ENCODE assay signal across 23 mouse cellular contexts in genomic region chr4:129084896-129085295, GRCm38 (mm10). TPM values are rescaled to one million over a fixed set of nuclear protein-coding genes. Genes with fewer than 3 reads are reported as not detected.
"Had no signal": no experiment of that assay in that cellular context is flagged by ENCODE, and none has a peak within 500 bp of the region (broad histone marks: within the 10 kb centered on the region; RNA-seq: fewer than 3 reads in every experiment).

No protein-coding gene starts in this region.

- H3K4me1 ChIP-seq: midbrain, embryonic 13.5 days; stomach, embryonic 15.5 days had no signal

- DNase-seq: liver, postnatal 0 days; lung, adult 2 months; lung, postnatal 14 days; lung, postnatal 36 days; right cerebral cortex, postnatal 14 days; thymus, adult 2 months; thymus, postnatal 25 days; thymus, postnatal 4 days had no signal

- H3K4me2 ChIP-seq: lung, embryonic 15.5 days; midbrain, embryonic 11.5 days; midbrain, embryonic 13.5 days; neural tube, embryonic 12.5 days; stomach, embryonic 15.5 days had no signal

- ATAC-seq: liver, postnatal 0 days; lung, postnatal 0 days; midbrain, embryonic 13.5 days; midbrain, embryonic 16.5 days had no signal

- H3K4me3 ChIP-seq: lung, embryonic 15.5 days; megakaryocyte, embryonic 14.5 days; midbrain, embryonic 13.5 days; neural tube, embryonic 12.5 days; stomach, embryonic 15.5 days had no signal

- H3K27ac ChIP-seq: lung, embryonic 15.5 days; macrophage; midbrain, embryonic 13.5 days; neural tube, embryonic 12.5 days; stomach, embryonic 15.5 days; stomach, postnatal 0 days had no signal

- H3K27me3 ChIP-seq: lung, embryonic 15.5 days; midbrain, embryonic 13.5 days; neural tube, embryonic 12.5 days; stomach, embryonic 15.5 days had no signal

- H3K9me3 ChIP-seq: lung, embryonic 15.5 days; megakaryocyte, embryonic 14.5 days; midbrain, embryonic 13.5 days; neural tube, embryonic 12.5 days; stomach, embryonic 15.5 days had no signal

- H3K9ac ChIP-seq: liver, postnatal 0 days; lung, embryonic 15.5 days; midbrain, embryonic 13.5 days; neural tube, embryonic 12.5 days; stomach, embryonic 15.5 days had no signal

RNA-seq across cellular contexts. Expression of gene Tmem54, which starts 20.5 kb away (rescaled TPM):
- total RNA-seq: monocyte, adult 5-6 weeks; neutrophil, adult 5-6 weeks had no signal
- polyA plus RNA-seq: macrophage; midbrain, embryonic 13.5 days; midbrain, embryonic 16.5 days; neural tube, embryonic 14.5 days had no signal

RNA-seq across cellular contexts. Expression of gene Hpca, which starts 36.9 kb away (rescaled TPM):
- total RNA-seq: megakaryocyte progenitor cell, adult 5-6 weeks; monocyte, adult 5-6 weeks; neutrophil, adult 5-6 weeks had no signal
- polyA plus RNA-seq: lung, adult 2 months; macrophage; spleen, adult 2 months had no signal

RNA-seq across cellular contexts. Expression of gene Fndc5, which starts 51.9 kb away (rescaled TPM):
- total RNA-seq: megakaryocyte progenitor cell, adult 5-6 weeks; monocyte, adult 5-6 weeks; neutrophil, adult 5-6 weeks had no signal
- polyA plus RNA-seq: macrophage had no signal
